Mouse (Mus musculus) gastrocnemius, postnatal 36 days (tissue): ENCODE results near the gene Lgi4. TPM values are rescaled to one million over a fixed set of nuclear protein-coding genes. Genes with fewer than 3 reads are reported as not detected.

ENCODE experiments used
- DNase-seq, 2 experiments: peaks; one replicate each; pipeline ENCODE4 v3.0.0; 2022
- intact Hi-C: fragments of 180-260 bp; cut with DNase I; formaldehyde crosslinking; loops from one replicate; pipeline ENCODE4 v1.15.1; 2025
- long read RNA-seq, 2 experiments: library from polyadenylated mRNA; stranded (forward); transcript quantifications; one replicate each; pipeline ENCODE4 v2.0.0; 2021
- total RNA-seq, 2 experiments: library from RNA; stranded (reverse); gene quantifications; 2 replicates each; pipeline ENCODE4 v1.2.3; 2021

The Lgi4 gene
- 1 to 10 TPM; 2.5 to 4.4 TPM for total RNA-seq
- long read RNA-seq, experiment 1, partial matches to known transcripts, result 1 of 1 reads
- long read RNA-seq, experiment 1, other reads (novel, unspliced or antisense), result 0 of 1 reads
- long read RNA-seq, experiment 2, partial matches to known transcripts, result 0 of 1 reads
- long read RNA-seq, experiment 2, other reads (novel, unspliced or antisense), result 1 of 1 reads

DNA sequence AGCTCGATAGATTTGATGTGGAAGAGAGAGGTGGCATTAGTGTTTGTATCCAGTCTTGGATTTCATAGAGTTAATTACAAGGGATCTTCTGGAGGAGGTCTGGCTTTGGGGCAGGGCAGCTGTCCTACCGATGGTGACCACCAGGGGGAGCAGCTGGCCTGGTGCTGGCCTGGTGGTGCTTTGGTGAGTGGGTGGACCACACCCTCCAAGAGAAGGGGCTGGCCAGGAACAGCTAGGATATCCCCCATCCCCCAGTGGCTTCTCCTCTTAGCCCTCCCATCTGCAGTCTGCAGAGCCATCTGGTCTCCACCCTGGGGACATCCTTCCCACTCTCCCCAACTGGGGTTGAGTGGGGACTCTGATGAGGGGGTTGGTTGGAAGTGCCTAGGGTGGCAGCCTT, at the start of gene Lgi4:
Gene Lgi4 (plus strand): TSS at position 235 of the 400 bp plus-strand sequence.
- peak; percentile 89 to 96 for DNase-seq
- intact Hi-C loops, result loop anchor here (1.0 kb wide), 1 partner anchor 36 kb away; no protein-coding TSS in a partner anchor

DNA sequence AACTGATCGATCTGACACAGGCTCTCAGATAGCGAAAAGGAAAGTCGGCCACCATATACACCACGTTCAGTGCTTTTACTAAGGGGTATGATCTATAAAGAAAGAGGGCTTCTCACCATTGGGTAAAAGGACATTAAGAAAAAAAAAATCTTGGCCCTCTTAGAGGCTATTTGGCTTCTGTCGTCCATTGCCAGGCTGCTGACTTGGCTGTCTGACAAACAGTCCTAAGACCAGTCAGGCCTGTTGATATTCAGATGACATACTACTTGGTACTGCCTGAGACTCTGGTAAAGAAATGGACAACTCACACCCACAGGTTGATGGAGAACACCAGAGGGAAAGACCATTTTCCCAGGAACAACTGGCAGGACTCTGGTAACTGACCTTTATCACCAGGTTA, 46.2 kb upstream of the Lgi4 start:
- intact Hi-C loops, result no loop called here

DNA sequence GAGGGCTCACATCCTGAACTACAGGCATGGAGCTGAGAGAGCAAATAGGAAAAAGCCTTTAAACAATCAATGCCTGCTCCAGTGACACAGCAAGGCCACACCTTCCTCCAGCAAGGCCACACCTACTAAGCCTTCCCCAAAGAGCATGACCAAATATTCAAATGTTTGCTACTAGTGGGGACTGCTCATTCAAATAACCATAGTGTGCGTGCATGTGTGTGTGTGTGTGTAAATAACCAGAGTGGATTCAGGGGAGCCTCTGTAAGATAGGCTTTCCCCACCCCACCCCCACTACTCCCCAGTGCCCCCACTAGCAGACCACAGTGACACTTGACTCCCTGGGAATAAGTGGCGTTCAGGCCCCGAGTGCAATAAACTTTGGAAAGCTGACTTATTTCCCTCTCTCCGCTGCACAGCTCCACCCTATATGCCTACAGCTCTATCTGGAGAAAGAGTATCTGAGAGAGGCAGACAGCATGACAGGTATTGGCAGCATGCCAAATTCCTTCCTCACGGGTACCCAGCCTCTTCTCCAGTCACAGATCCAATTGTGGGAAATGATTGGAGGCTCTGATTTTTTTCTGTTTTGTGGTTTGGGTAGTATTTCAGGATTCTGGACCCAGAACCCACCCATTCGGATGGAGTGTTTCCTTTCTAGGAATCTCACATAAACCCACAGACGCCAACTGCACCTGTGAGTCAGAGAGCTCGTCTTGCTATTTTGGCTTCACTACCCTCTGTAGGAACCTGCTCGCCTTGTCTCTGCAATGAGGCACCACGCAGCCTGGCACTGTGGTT, 41.8 kb upstream of the Lgi4 start:
- intact Hi-C loops, result no loop called here
- DNase-seq, result no peak

More for the DNA sequence above, 46.2 kb upstream of the Lgi4 start:
- no peak for DNase-seq

DNA sequence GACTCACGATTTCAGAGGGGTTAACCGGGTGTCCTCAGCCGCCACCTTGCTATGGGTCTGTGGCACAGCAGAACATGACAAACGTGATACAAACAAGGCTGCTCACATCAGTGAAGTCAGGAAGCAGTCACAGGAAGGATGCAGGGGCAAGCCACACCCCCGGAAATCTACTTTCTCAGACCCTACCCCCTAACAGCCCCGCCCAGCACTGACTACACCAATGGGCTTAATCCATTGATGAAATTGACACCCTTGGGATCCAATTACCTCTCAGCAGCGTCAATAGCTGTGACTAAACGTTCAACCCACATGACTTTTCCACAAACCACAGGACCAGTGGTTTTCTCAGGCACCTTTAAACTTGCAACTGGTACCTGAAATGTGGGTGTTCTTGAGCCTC, 30.5 kb upstream of the Lgi4 start:
- intact Hi-C loops, result no loop called here
- no peak for DNase-seq

DNA sequence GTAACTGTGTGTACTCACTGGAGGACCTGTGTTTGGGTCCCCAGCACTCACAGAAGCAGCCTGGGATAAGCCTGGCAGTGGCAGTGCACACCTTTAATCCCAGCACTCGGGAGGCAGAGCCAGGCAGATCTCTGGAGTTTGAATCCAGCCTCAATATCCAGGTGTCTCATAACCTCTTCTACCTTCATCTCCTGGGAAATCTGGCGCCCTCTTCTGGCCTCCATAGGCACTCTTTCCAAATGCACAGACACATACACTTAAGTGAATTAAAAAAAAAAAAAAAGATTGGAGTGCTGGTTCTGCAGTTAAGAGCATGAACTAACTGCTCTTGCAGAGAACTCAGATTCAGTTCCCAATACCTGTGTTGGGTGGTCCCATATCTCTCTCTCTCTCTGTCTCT, 28.4 kb upstream of the Lgi4 start:
- intact Hi-C loops, result no loop called here
- no peak for DNase-seq

DNA sequence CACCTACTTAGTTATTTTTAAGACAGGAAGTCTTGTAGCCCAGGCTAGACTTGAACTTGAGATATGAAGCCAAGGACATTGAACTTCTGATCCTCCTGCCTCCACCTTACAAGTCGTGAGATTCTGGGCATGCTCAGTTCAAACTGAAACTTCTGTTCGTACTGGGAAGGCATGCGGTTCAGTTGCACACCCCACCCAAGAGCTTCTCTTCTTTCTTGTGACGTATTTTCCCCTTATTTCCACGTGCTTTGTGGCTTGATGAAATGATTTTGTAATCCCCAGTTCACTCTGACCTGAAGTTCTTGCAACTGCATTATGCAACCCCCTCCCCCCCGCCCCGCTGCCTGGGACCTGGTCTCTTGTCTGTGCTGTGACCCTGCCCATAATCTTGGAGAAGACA, 27.4 kb upstream of the Lgi4 start:
- intact Hi-C loops, result no loop called here
- DNase-seq, result no peak

DNA sequence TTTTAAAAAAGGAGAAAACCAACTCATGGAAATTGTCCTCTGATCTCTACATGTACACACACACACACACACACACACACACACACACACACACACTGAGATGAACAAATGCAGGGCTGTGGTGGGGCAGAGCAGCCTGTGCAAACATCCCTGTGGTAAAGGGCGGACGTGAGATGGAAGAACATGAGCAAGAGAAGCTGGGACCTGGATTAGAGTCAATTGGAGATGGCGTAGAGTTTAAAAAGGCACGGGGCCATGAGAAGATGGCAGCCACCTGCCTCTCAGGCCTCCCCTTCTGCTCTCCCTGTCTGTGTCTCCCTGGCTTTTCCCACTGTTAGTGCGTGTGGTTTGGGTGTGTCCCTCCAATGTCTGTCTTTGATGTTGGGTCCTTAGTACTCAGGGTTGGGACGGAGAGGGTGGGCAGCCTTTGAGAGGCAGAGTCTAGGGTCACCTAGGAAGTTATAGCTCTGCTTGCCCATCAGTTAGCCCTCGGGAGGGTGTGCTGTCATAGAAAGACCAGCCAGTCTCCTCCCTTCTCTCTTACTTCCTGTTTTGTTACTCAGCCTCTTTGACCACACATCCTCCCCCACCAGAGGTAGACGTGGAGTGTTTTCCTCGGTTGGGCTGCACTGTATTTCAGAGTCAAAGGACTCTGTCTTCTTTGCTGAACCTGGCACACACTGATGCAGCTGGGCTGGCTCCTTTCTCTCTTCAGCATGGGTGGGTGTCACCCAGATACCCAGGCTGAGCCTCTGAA, 25.6 kb upstream of the Lgi4 start:
- intact Hi-C loops, result no loop called here
- no peak for DNase-seq

DNA sequence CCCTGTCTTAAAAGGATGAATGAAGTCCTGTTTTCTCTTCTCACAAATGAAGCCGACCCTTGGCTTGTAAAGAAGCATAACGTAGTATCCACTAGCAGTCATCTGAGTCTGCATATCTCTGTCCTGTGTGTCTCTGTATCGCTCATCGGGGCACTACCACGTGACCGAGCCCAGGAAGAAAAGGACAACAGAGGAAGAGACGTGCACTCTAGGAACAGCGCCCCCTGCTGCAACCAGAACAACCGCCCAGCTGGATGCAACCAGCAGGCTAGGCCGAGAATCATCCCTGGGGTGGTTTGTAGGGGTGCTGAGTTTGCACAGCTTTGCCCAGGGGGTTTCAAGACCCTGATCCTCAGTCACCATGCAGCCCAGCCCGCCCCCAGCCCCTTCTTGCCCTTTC, 24.4 kb upstream of the Lgi4 start:
- DNase-seq, result no peak
- intact Hi-C loops, result no loop called here

DNA sequence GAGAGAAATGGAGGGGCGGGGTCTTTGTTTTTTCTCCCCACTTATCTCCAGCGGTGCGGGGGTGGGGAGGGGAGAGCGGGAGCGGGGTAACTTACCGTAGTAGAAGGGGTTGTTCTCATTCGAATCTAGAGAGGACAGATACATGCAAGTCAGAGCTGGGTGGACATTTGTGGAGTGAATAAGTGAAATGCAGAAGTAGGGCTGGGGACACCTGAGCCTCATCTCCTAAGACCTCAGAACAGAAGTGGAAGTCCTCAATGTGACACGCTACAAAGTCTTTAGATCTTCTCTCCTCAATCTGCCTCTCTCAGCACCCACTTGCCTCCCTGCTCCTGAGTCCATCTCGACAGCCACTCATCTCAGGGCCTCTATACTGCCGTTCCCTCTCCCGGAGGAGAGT, 23.9 kb upstream of the Lgi4 start:
- intact Hi-C loops, result no loop called here
- DNase-seq, result no peak

DNA sequence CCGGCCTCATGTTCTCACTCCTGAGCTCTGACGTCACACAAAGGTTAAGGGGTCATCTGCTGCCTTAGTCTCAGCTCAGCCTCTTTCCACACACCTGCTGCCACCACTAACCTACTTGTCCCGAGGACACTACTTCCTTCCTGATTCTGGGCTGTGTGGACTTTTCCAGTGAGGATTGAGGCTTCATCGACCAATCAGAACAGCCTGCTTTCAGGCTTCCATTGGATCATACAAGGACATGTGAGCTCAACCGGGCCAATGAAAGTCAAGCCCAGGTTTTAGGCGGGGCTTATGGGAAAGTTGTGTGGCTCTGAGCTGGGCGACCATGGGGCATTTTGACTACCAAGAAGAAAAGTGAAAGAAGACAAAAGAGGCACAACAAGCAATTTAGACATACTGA, 22.2 kb upstream of the Lgi4 start:
- DNase-seq, result no peak
- intact Hi-C loops, result no loop called here

DNA sequence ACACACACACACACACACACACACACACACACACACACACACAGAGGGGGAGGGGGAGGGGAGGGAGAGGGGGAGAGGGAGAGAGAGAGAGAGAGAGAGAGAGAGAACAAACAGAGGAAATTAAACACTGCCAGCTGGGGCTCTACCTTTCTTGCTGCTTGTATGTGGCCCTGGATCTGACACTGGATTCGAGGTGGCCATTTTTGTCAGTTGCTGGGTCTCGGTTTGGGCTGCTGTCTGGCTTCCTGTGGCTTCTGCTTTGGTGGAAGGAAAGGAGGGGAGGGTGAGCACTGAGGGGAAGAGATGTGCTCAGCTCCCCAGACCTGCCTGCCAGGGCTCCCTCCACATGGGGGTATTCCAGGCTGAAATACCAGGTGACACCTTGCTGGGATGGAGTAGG, 21.5 kb upstream of the Lgi4 start:
- no peak for DNase-seq
- intact Hi-C loops, result no loop called here

DNA sequence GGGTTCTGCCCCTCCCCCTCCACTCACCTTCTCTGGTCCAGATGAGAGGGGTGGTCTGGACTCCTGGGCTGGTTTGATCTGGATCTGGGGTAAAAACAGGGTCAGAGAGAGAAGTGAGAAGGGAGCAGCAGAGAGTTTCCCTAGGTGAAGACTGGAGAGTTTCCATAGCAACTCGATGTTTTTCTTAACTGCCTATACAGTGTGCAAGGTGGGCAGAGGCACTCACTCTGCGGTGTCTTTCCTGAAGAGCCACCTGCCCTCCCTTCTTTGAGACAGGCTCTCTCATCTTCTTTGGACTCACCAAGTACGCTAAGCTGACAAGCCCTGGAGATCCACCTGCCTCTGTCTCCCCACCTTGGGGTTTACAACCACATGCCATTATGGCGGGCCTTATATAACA, 20.1 kb upstream of the Lgi4 start:
- DNase-seq, result no peak
- intact Hi-C loops, result no loop called here

DNA sequence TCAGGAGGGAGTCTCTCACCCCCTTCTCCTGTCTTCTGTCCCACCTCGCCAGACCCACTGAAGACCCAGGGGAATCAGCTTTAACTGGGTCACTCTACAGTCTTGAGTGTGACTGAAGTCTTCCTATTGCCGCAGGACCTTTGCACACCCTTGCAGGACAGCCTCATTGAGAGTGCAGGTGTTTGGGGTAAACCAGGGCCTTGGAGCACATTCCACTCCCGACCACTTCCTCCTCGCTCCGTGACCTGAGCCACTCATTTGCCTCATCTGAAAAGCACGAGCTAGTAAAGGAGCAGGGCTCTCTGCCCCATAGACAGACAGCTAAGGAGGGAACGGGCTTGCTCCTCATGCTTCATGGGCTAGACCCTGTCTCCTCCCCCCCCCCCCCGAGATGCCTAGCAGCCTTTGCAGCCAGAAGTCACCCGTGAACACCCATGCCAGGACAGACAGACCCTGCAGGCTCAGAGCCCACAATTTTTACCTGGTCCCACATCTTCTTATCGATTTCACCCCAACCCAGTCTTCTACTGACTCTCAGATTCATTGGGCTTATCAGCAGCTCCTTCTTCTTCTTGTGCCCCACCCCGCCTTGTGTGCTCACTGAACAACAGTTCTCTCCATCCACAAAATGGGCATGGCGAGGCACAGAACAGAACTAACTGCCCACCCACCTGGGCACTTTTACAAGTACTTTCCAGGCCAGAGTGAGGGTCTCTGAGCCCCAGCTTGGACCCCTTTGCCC, 18.7 kb upstream of the Lgi4 start:
- no peak for DNase-seq
- intact Hi-C loops, result no loop called here

DNA sequence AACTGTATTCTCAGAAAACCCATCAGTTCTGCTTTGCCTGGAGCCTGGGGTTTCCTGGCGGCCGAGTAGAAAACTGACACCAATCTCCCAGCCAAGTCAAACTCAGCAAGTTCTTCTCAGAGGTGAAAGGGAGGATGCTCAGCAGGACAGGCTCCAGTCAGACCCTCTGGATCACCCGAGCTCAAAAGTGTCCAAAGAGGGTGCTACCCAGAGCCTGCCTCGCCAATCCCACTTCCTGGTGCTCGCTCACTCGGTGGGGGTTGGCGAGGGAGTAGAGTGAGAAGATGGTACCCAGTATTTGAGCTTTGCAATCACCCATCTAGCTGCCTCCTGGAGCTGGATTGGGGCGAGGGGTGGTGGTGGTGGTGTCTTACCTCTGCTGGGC, 18.1 kb upstream of the Lgi4 start:
- intact Hi-C loops, result no loop called here
- DNase-seq, result no peak

DNA sequence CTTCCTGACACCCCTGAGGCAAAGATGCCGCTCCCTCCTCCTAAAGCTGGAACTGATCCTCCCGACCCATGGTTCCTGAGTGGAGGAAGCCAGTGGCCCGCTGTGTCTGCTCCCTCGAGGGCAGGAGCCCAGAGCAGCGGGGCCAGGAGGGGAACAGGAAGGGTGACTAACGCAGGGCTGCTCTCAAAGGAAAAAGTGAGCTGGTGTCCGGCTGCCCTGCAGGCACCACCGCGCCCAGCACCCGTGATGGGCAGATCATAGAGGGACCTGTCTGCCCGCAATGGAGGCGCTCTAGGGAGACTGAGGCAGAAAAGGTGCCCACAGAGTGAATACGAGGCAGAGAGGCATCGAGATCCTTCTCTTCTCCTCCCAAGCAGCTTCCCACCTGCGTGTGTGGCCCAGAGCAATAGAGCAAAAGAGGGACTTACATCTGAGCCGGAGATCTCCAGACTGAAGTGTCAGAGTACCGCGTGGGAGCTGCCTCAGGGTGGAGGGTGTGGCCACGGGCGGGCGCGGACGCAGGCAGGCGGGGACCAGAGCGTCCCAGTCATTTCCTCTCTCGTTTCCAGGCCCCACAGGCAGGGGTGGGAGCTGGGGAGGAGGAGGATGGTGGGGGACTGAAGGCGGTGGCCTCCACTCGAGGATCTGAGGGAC, 17.4 kb upstream of the Lgi4 start:
- intact Hi-C loops, result no loop called here
- DNase-seq, result peak in 1 of 2 experiments; percentile 59

DNA sequence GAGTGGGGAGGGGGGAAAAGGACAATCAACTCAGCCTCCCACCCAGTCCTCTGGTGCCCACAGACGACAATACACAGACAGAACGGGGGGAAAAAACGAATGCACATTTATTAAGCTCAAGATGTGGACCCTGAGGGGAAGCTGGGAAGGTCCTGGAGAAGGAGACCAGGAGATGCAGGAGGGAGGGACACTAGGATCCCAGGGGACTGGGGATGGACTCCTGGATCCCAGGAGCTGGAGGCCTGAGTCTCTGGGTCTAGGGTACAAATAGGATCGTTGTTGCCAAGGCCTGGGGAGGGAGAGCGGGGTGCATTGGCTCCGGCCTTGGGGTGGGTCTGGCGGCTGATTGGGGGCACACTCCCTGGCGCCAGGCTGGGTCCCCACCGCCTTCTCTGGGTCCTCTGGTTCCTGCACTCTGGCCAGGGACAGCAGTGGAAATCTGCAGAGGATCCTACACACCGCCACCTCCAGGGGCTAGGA, 16.7 kb upstream of the Lgi4 start, which contains the start of gene Fxyd5:
Gene Fxyd5 (minus strand): TSS at position 51 of the 480 bp plus-strand sequence.
- DNase-seq, result no peak
- intact Hi-C loops, result no loop called here

DNA sequence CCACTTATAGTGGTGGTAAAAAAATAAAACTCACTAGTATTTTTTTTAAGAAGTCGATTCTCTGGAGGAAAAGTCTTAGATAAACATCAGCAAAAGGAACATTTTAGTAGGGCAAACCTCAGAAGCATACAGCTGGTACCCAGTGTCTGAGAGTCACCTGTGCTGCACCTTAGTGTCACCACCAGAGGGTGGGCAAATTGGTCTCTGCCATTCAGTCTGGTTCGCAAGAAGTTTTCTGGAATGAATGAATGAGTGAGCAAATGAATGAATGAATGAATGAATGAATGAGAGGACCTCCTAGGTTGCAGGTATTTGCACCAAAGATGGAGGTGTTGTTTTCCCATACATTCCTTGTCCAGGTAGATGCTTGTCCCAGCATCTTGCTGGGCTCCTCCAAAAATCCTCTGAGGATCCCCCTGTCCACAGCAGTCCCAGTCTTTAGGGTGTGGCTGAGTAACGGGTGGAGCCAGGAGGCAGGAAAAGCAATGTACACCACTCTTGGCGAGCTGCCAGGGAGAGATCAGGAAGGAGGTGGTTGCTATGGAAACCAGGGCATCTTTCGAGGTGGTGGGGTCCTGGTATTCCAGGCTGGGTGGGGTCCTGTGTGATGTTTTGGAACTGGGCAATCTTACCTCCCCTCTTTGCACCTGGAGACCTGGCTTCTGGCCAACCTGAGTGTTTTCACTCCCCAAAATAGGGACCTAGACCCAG, 9.9 kb upstream of the Lgi4 start:
- intact Hi-C loops, result no loop called here
- DNase-seq, result no peak

DNA sequence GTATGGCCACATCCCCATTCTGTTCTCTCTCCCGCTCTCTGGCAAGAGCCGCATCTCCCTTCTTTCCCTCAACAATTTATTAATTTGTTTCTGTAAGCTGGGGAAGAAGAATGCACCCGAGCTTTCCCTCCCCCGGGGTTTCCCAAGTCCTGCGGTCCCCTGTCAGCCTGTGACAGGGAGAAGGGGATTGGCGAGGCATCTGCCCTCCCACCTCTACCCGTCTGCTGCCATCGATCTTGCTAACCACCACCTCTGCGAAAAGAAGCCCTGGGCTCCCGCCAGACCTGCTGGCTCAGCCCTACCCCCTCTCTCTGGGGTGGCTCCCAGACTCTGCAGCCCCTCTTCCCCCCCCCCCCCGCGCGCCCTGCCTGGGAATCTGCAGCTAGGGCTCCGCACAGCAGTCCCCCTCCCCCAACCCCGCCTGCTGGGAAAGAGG, 9.3 kb upstream of the Lgi4 start:
- intact Hi-C loops, result no loop called here
- no peak for DNase-seq

DNA sequence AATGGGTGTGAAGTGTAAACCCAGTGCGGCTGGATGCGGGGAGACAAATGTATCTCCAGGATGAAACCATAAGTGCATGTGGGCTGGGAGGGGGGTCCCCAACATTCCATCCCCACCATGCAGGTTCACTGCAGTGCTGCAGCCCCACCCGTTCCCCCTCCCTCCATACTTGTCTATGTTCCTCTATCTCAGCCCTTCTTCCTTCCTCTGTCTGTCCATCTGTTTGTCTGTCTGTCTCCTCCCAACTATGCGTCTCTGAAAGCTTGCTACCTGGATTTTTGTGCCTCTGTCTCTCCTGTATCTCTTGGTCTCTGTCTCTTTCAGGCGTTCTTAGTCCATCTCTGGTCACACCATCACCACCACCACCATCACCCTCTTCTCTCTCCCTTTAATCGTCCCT, 8.7 kb upstream of the Lgi4 start:
- no peak for DNase-seq
- intact Hi-C loops, result no loop called here

DNA sequence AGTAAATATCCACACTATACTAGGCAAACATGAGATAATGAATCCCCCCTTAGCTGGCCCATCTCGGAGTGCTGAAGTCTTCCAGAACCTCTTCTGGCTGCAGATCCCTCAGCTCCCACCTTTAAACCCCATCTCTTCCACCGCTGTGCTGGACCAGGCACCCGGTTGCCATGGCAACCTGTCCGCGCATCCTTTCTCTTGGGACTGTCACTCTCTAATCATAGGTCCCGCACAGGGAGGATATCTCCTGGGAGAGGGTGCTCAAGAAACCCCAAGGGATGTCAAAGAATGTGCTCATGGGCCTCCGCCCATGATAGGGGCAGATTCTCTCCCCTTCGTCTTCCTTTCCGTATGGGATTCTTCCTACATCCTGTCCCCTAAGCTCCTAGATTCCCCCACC, 8.2 kb upstream of the Lgi4 start:
- DNase-seq, result no peak
- intact Hi-C loops, result no loop called here
